Mouse (Mus musculus) naive thymus-derived CD4-positive, alpha-beta T cell, adult 5 months (primary cell): Measurements from ENCODE around the gene Zfp936. TPM values are rescaled to one million over a fixed set of nuclear protein-coding genes. Genes with fewer than 3 reads are reported as not detected.

Experiments used
- polyA plus RNA-seq: library from polyadenylated mRNA; unstranded; fragments of 100-300 nt; shearing (Covaris generic); gene quantifications from one replicate; pipeline ENCODE4 v1.2.1, GENCODE M21; 2017

Gene Zfp936
- 0.80 TPM for polyA plus RNA-seq

DNA sequence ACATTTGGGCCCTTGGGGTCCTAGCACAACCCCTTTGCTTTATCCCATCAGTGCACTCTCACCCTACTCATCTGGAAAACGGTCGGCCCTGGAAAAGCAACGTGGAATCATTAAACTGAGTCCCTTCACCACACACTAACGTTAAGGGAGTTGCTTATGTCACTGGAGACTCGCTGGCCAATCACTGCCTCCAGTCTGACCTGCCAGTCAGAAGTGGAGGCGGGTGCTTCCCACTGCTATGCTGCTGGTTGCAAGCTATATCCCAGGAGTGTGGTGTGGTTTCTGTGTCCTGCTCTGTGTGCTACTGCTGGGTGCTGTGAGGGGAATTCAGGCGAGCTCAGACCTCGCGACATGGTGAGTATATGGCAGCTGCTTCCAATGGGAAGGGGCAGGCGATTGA lies at the start of gene Zfp936:
TSS of gene Zfp936 (plus strand) at position 301 of the 400 bp plus-strand sequence.

Other genes starting within 250 kb of the Zfp936 start
- not detected for gene Gm2381, start 247.0 kb upstream of the Zfp936 start, polyA plus RNA-seq
- gene Vmn2r63, start 180.4 kb upstream of the Zfp936 start, polyA plus RNA-seq, result 0.06 TPM
- not detected for gene Gm9268, start 95.5 kb upstream of the Zfp936 start, polyA plus RNA-seq
- 17.8 TPM for gene Zfp715, start 199.1 kb downstream of the Zfp936 start, polyA plus RNA-seq
- gene Siglecf, start 237.1 kb downstream of the Zfp936 start, polyA plus RNA-seq, result not detected